Mouse (Mus musculus): ENCODE data around the gene Tesc.

GRCm38 (mm10) chr5:118044907-118045306, 17.4 kb downstream of the Tesc start:
- TF ChIP-seq CTCF (IDR thresholded peaks at IDR 0.05; ENCODE audit: borderline replicate concordance, insufficient read depth, low read length) (no peak), POLR2A (IDR thresholded peaks at IDR 0.05; ENCODE audit: low read depth, low read length) (no peak)
